Mouse (Mus musculus) CH12.LX (cell line): ENCODE data around the gene Myo16. TPM values are rescaled to one million over a fixed set of nuclear protein-coding genes. Genes with fewer than 3 reads are reported as not detected.

Experiments used
- DNase-seq: peaks from one replicate; pipeline ENCODE4 v3.0.0-alpha.2; 2013; ENCODE audit errors: extremely low read depth
- H3K27ac ChIP-seq: 2 replicates; pipeline ENCODE4 v1.5.1; 2012; ENCODE audit warnings: low read depth, mild to moderate bottlenecking, control low read depth, moderate library complexity; ENCODE audit not compliant: insufficient read depth
- H3K27me3 ChIP-seq: replicated peaks from 2 replicates; pipeline ENCODE3; 2012; ENCODE audit warnings: inconsistent platforms
- H3K36me3 ChIP-seq, 2 experiments: replicated peaks in 1 of 2; 2 replicates each; pipeline versions ENCODE3 to v1.6.1; 2012; ENCODE audit warnings: inconsistent platforms in 1 of 2, low read length in 1 of 2, mild to moderate bottlenecking in 1 of 2, mixed read lengths in 1 of 2, moderate library complexity in 1 of 2; ENCODE audit not compliant: control insufficient read depth in 1 of 2, insufficient read depth in 1 of 2
- H3K4me1 ChIP-seq, 2 experiments: 2 replicates each; pipeline ENCODE4 v1.6.1; 2012; ENCODE audit warnings: inconsistent platforms in 1 of 2, moderate library complexity in 1 of 2; ENCODE audit not compliant: insufficient read depth in 2 of 2, control insufficient read depth in 1 of 2
- H3K4me2 ChIP-seq: 2 replicates; pipeline ENCODE4 v1.6.1; 2012; ENCODE audit warnings: low read depth, mild to moderate bottlenecking, control low read depth; ENCODE audit not compliant: poor library complexity, insufficient read depth, severe bottlenecking
- H3K4me3 ChIP-seq, 3 experiments: fragments of 150-350 bp in 1 of 3; sonication (generic) in 1 of 3; replicated peaks in 1 of 3; 2 replicates each; pipeline versions ENCODE3 to v1.5.1; 2011 to 2012; ENCODE audit warnings: low read depth in 2 of 3, low read length in 2 of 3, mild to moderate bottlenecking in 2 of 3, moderate library complexity in 2 of 3, control low read depth in 1 of 3, improper control_type of control experiment in 1 of 3, inconsistent platforms in 1 of 3, mixed read lengths in 1 of 3; ENCODE audit not compliant: poor library complexity in 1 of 3
- H3K79me2 ChIP-seq: replicated peaks from 2 replicates; pipeline ENCODE4 v1.6.1; 2012; ENCODE audit warnings: mild to moderate bottlenecking, moderate library complexity; ENCODE audit not compliant: control insufficient read depth, poor library complexity, insufficient read depth, severe bottlenecking; ENCODE audit errors: extremely low read depth
- H3K9ac ChIP-seq: 2 replicates; pipeline ENCODE4 v1.6.1; 2012; ENCODE audit warnings: low read depth, mild to moderate bottlenecking, control low read depth, moderate library complexity; ENCODE audit not compliant: insufficient read depth
- H3K9me3 ChIP-seq: replicated peaks from 2 replicates; pipeline ENCODE3; 2012; ENCODE audit warnings: low read length, inconsistent platforms, mixed read lengths
- CHD2 ChIP-seq: IDR thresholded peaks from 2 replicates; pipeline ENCODE4 v1.6.1; 2011; ENCODE audit warnings: low read length, improper control_type of control experiment
- CTCF ChIP-seq, 2 experiments: IDR thresholded peaks in 1 of 2; conservative IDR thresholded peaks in 1 of 2; 2 replicates each; pipeline ENCODE4 v1.5.1; 2011 to 2012; ENCODE audit warnings: low read depth in 2 of 2, low read length in 2 of 2, improper control_type of control experiment in 1 of 2, inconsistent platforms in 1 of 2, mild to moderate bottlenecking in 1 of 2, moderate library complexity in 1 of 2
- EP300 ChIP-seq: IDR thresholded peaks from 2 replicates; pipeline ENCODE4 v1.6.1; 2011; ENCODE audit warnings: low read length, improper control_type of control experiment
- HCFC1 ChIP-seq: IDR thresholded peaks from 2 replicates; pipeline ENCODE4 v1.6.1; 2012; ENCODE audit warnings: low read depth, mild to moderate bottlenecking, inconsistent platforms, low read length, improper control_type of control experiment
- KAT2A ChIP-seq: IDR thresholded peaks from 2 replicates; pipeline ENCODE4 v1.6.1; 2012; ENCODE audit warnings: low read length, improper control_type of control experiment, inconsistent platforms; ENCODE audit not compliant: insufficient replicate concordance
- MYC ChIP-seq: IDR thresholded peaks from 2 replicates; pipeline ENCODE4 v1.6.1; 2011; ENCODE audit warnings: low read depth, mild to moderate bottlenecking, improper control_type of control experiment, low read length
- NRF1 ChIP-seq: IDR thresholded peaks from 2 replicates; pipeline ENCODE4 v1.6.1; 2014; ENCODE audit warnings: low read depth, mild to moderate bottlenecking, inconsistent platforms, low read length, improper control_type of control experiment, moderate library complexity
- PAX5 ChIP-seq: IDR thresholded peaks from 2 replicates; pipeline ENCODE4 v1.6.1; 2012; ENCODE audit warnings: low read length, inconsistent platforms, mixed read lengths
- SIN3A ChIP-seq: IDR thresholded peaks from 2 replicates; pipeline ENCODE4 v1.6.1; 2012; ENCODE audit warnings: low read length, improper control_type of control experiment, inconsistent platforms
- SMC3 ChIP-seq: IDR thresholded peaks from 2 replicates; pipeline ENCODE4 v1.6.1; 2011; ENCODE audit warnings: low read depth, low read length, improper control_type of control experiment
- TBP ChIP-seq: conservative IDR thresholded peaks from 2 replicates; pipeline ENCODE4 v1.6.1; 2011; ENCODE audit warnings: low read depth, low read length, improper control_type of control experiment
- ZMIZ1 ChIP-seq: IDR thresholded peaks from 2 replicates; pipeline ENCODE4 v1.6.1; 2012; ENCODE audit warnings: low read depth, mild to moderate bottlenecking, inconsistent platforms, low read length, improper control_type of control experiment
- ZNF384 ChIP-seq: IDR thresholded peaks from 2 replicates; pipeline ENCODE4 v1.6.1; 2012; ENCODE audit warnings: low read depth, low read length, improper control_type of control experiment, inconsistent platforms
- dilution Hi-C: fragments of 300-500 bp; cut with MboI; formaldehyde crosslinking; loops from 2 replicates; pipeline ENCODE4 v1.14.3; 2020; ENCODE audit warnings: low sequenced_read_pairs; ENCODE audit not compliant: extremely low pct_unique_long_range_greater_than_20kb, extremely low pct_ligation_motif_present
- in situ Hi-C: fragments of 300-500 bp; cut with MboI; formaldehyde crosslinking; loops from 3 replicates; pipeline ENCODE4 v1.14.3; 2019; ENCODE audit warnings: low sequenced_read_pairs, low pct_ligation_motif_present, low pct_unique_long_range_greater_than_20kb, mixed read lengths
- polyA plus RNA-seq: library from polyadenylated mRNA; unstranded; fragments of >175 nt; gene quantifications from 2 replicates; pipeline ENCODE4 v1.2.1, GENCODE M21; 2012; ENCODE audit warnings: low read depth; ENCODE audit not compliant: insufficient read length
- total RNA-seq, 2 experiments: library from RNA; depleted of rRNA; stranded (reverse); fragments of 300-350 nt in 1 of 2; fragments of >200 nt in 1 of 2; gene quantifications; 2 replicates each; pipeline ENCODE4 v1.2.3; 2012 to 2014

Gene Myo16
- total and polyA plus RNA-seq, 3 experiments: not detected

- no peak for TF ChIP-seq MYC
- TF ChIP-seq TBP: no peak
- TF ChIP-seq ZNF384: no peak
- TF ChIP-seq NRF1: no peak
- TF ChIP-seq, all 38 proteins: peak for 0
- dilution Hi-C loops: no loop called here
- H3K27me3 ChIP-seq: no peaks in the 10 kb centered on the region
- H3K4me3 ChIP-seq: no peak overlapping the region
- H3K9me3 ChIP-seq: no peaks in the 10 kb centered on the region
- H3K79me2 ChIP-seq: no peaks in the 10 kb centered on the region
- H3K27ac ChIP-seq: no peak overlapping the region
- in situ Hi-C loops: no loop called here
- no peak for DNase-seq
- H3K4me1 ChIP-seq: no peaks in the 10 kb centered on the region
- H3K4me2 ChIP-seq: no peak overlapping the region
- H3K9ac ChIP-seq: no peak overlapping the region
- no peaks in the 10 kb centered on the region for H3K36me3 ChIP-seq
Observed at GRCm38 (mm10) chr8:10219761-10220276, 66.1 kb downstream of the Myo16 start.

- Histone ChIP-seq H3K79me2 (no peaks in the 10 kb centered on the region), H3K36me3 (no peaks in the 10 kb centered on the region), H3K27ac (no peak overlapping the region)
- dilution Hi-C loops: no loop called here
- TF ChIP-seq PAX5 (no peak), SIN3A (no peak)
- TF ChIP-seq, all 38 proteins: peak for 0
- Histone ChIP-seq H3K9me3 (no peaks in the 10 kb centered on the region), H3K4me1 (no peaks in the 10 kb centered on the region), H3K27me3 (peaks cover 4% of the 10 kb centered on the region), H3K4me3 (no peak overlapping the region), H3K9ac (no peak overlapping the region), H3K4me2 (no peak overlapping the region)
- no peak for DNase-seq
- in situ Hi-C loops: no loop called here
Observed at GRCm38 (mm10) chr8:10222770-10223169, 69.1 kb downstream of the Myo16 start.

- no peak for TF ChIP-seq CTCF (conservative IDR thresholded peaks at IDR 0.05 in 1 of 2, IDR thresholded peaks at IDR 0.05 in 1 of 2; ENCODE audit: low read depth in 2 of 2, low read length in 2 of 2)
- no peak for TF ChIP-seq KAT2A
- no peak for TF ChIP-seq HCFC1
- TF ChIP-seq CHD2: no peak
- no peak for TF ChIP-seq SMC3
- no peak for TF ChIP-seq SIN3A
- no peak for TF ChIP-seq ZMIZ1
- no peak for TF ChIP-seq EP300
- H3K9me3 ChIP-seq: no peaks in the 10 kb centered on the region
- no peaks in the 10 kb centered on the region for H3K79me2 ChIP-seq
- peaks cover 4% of the 10 kb centered on the region for H3K27me3 ChIP-seq
- dilution Hi-C loops: no loop called here
- DNase-seq: no peak
- H3K4me2 ChIP-seq: no peak overlapping the region
- no peak overlapping the region for H3K4me3 ChIP-seq
- H3K27ac ChIP-seq: no peak overlapping the region
- no peaks in the 10 kb centered on the region for H3K36me3 ChIP-seq
- no peaks in the 10 kb centered on the region for H3K4me1 ChIP-seq
- in situ Hi-C loops: no loop called here
- H3K9ac ChIP-seq: no peak overlapping the region
Observed at GRCm38 (mm10) chr8:10223528-10224194, 70.0 kb downstream of the Myo16 start.
